Comparison of ENCODE assay signal across 10 mouse cellular contexts in the genomic region with DNA sequence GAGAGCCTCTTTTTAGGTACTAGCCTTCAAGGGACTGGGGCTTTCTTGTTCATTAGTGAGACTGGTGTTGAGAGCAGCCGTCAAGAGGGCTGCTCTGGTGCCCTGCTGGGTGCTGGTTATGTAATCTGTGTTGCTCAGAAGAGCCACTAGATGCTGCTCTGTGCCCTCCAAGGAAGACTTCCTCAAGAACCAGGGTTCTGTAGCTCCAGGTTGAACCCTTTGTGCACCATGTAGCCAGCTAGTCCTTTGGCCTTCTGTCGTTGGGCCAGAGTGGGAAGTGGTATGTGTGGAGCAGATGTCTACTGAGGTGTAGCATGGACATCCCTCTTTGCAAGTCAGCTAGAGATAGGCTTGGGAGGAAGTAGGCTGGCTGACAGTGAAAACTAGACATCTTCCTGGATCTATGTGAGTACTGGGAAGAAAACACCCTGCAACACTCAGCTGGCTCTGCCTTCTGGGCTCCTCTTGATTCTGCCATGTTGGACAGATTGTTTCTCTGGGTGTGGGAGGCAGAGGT. TPM values are rescaled to one million over a fixed set of nuclear protein-coding genes. Genes with fewer than 3 reads are reported as not detected.
DNase-seq lines count a peak whose midpoint lies in the region; ATAC-seq and TF ChIP-seq lines count a peak whose summit lies in the region.
"Had no signal": no experiment of that assay in that cellular context is flagged by ENCODE, and none has a peak within 500 bp of the region (broad histone marks: within the 10 kb centered on the region; RNA-seq: fewer than 3 reads in every experiment).

No protein-coding gene starts in this region.

- no peak overlapping the region for H3K9ac ChIP-seq in midbrain, embryonic 13.5 days (replicated peaks)
- H3K9ac ChIP-seq: liver, embryonic 13.5 days had no signal

- H3K79me2 ChIP-seq in myocyte (ENCODE audit: control insufficient read depth, insufficient read depth) = peaks cover 20% of the 10 kb centered on the region

- 0 out of 2 replicates have a peak overlapping the region, but pooled peaks have one; percentile 37 for H3K27ac ChIP-seq in midbrain, embryonic 13.5 days
- no peak overlapping the region for H3K27ac ChIP-seq in midbrain, embryonic 10.5 days (replicated peaks)
- H3K27ac ChIP-seq in embryonic facial prominence, embryonic 10.5 days (replicated peaks) = no peak overlapping the region
- H3K27ac ChIP-seq: liver, embryonic 13.5 days had no signal

- 62% methylated on average over 2 of the region's 2 CpGs for WGBS in midbrain, embryonic 13.5 days
- WGBS in midbrain, embryonic 10.5 days = 73% methylated on average over 2 of the region's 2 CpGs
- 77% methylated on average over 2 of the region's 2 CpGs for WGBS in embryonic facial prominence, embryonic 10.5 days

- no peak for DNase-seq in frontal cortex, postnatal 25 days (ENCODE audit: low spot score in 2 of 2)
- no peak for DNase-seq in midbrain, embryonic 10.5 days (ENCODE audit: low spot score)
- DNase-seq in cerebellum, postnatal 25 days = peak; percentile 74 to 84
- no peak for DNase-seq in embryonic facial prominence, embryonic 10.5 days (ENCODE audit: low spot score)
- no peak for DNase-seq in heart, adult 9 months (ENCODE audit: low spot score in 2 of 2)
- DNase-seq: liver, embryonic 13.5 days had no signal

- H3K27me3 ChIP-seq in midbrain, embryonic 13.5 days = peaks cover 20% of the 10 kb centered on the region
- peaks cover 51% of the 10 kb centered on the region for H3K27me3 ChIP-seq in midbrain, embryonic 10.5 days (ENCODE audit: low read depth, poor library complexity, severe bottlenecking)
- H3K27me3 ChIP-seq in myocyte (ENCODE audit: control insufficient read depth, insufficient read depth, insufficient read length) = no peaks in the 10 kb centered on the region
- H3K27me3 ChIP-seq in embryonic facial prominence, embryonic 10.5 days (replicated peaks; ENCODE audit: low read depth, poor library complexity, severe bottlenecking) = peaks cover 34% of the 10 kb centered on the region

- H3K36me3 ChIP-seq in midbrain, embryonic 13.5 days = peaks cover 43% of the 10 kb centered on the region
- H3K36me3 ChIP-seq in midbrain, embryonic 10.5 days = peaks cover 65% of the 10 kb centered on the region
- peaks cover 23% of the 10 kb centered on the region for H3K36me3 ChIP-seq in myocyte (ENCODE audit: control insufficient read depth, insufficient read depth)
- H3K36me3 ChIP-seq in embryonic facial prominence, embryonic 10.5 days (replicated peaks) = peaks cover 63% of the 10 kb centered on the region

- TF ChIP-seq POLR2A in myocyte (IDR thresholded peaks at IDR 0.05; ENCODE audit: insufficient read length, low read depth) = no peak

- peak; percentile 42 for ATAC-seq in frontal cortex, adult (ENCODE audit: low TSS enrichment)
- ATAC-seq in midbrain, embryonic 13.5 days = no peak

- H3ac ChIP-seq in myocyte (ENCODE audit: control insufficient read depth, insufficient read length) = no peak overlapping the region

- no peak overlapping the region for H3K4me3 ChIP-seq in midbrain, embryonic 13.5 days (replicated peaks)
- H3K4me3 ChIP-seq in midbrain, embryonic 10.5 days = no peak overlapping the region
- H3K4me3 ChIP-seq in myocyte = no peak overlapping the region
- H3K4me3 ChIP-seq in embryonic facial prominence, embryonic 10.5 days = no peak overlapping the region
- H3K4me3 ChIP-seq: liver, embryonic 13.5 days had no signal

- peaks cover 26% of the 10 kb centered on the region for H3K4me1 ChIP-seq in midbrain, embryonic 13.5 days (replicated peaks)
- H3K4me1 ChIP-seq in midbrain, embryonic 10.5 days = peaks cover 31% of the 10 kb centered on the region
- H3K4me1 ChIP-seq in embryonic facial prominence, embryonic 10.5 days = peaks cover 35% of the 10 kb centered on the region

- no peaks in the 10 kb centered on the region for H3K9me3 ChIP-seq in midbrain, embryonic 13.5 days
- H3K9me3 ChIP-seq in midbrain, embryonic 10.5 days (replicated peaks) = no peaks in the 10 kb centered on the region
- H3K9me3 ChIP-seq in embryonic facial prominence, embryonic 10.5 days = no peaks in the 10 kb centered on the region
- H3K9me3 ChIP-seq: G1E; liver, embryonic 13.5 days had no signal

- no peak overlapping the region for H3K4me2 ChIP-seq in midbrain, embryonic 13.5 days (replicated peaks)
- H3K4me2 ChIP-seq in myocyte (ENCODE audit: low read depth) = no peak overlapping the region
- H3K4me2 ChIP-seq: liver, embryonic 13.5 days had no signal

TF ChIP-seq in myocyte, 11 proteins besides CTCF, POLR2A, EP300 and RAD21:
- TF ChIP-seq POLR2AphosphoS2 (IDR thresholded peaks at IDR 0.05; ENCODE audit: insufficient read length, low read depth) = peak; percentile 10
- TF ChIP-seq TCF12 (IDR thresholded peaks at IDR 0.05; ENCODE audit: insufficient read depth, poor library complexity, severe bottlenecking) = no peak

RNA-seq across cellular contexts. Expression of gene Cdk5r1, which starts 2.6 kb away (rescaled TPM):
- polyA plus RNA-seq in midbrain, embryonic 13.5 days (2015; fragmentation: Nextera tagmentation; extraction: Ambion mirVana) = 88.3 and 98.6 TPM in 2 replicates
- polyA plus RNA-seq in midbrain, embryonic 10.5 days (2016; fragmentation: Nextera tagmentation; extraction: Ambion mirVana) = 5.2 and 11.2 TPM in 2 replicates
- polyA plus RNA-seq in myocyte (2012; fragmentation: generic; extraction: Trizol) = 11.3 TPM
- polyA plus RNA-seq in embryonic facial prominence, embryonic 10.5 days (2016; fragmentation: Nextera tagmentation; extraction: Ambion mirVana) = 4.1 and 4.8 TPM in 2 replicates

RNA-seq across cellular contexts. Expression of gene Psmd11, which starts 45.8 kb away (rescaled TPM):
- 321 and 336 TPM in 2 replicates for polyA plus RNA-seq in midbrain, embryonic 13.5 days (2015; fragmentation: Nextera tagmentation; extraction: Ambion mirVana)
- polyA plus RNA-seq in midbrain, embryonic 10.5 days (2016; fragmentation: Nextera tagmentation; extraction: Ambion mirVana) = 400 and 418 TPM in 2 replicates
- 74.9 TPM for polyA plus RNA-seq in myocyte (2012; fragmentation: generic; extraction: Trizol)
- 387 and 388 TPM in 2 replicates for polyA plus RNA-seq in embryonic facial prominence, embryonic 10.5 days (2016; fragmentation: Nextera tagmentation; extraction: Ambion mirVana)

Comparison
In these comparisons a context has a peak if more than half of its experiments do, and no peak if none do; other contexts are left out.
1. DNase-seq: peak in cerebellum, postnatal 25 days (2 of 2); none in frontal cortex, postnatal 25 days (0 of 2), midbrain, embryonic 10.5 days (single experiment), embryonic facial prominence, embryonic 10.5 days (single experiment) and heart, adult 9 months (0 of 2).